Mouse (Mus musculus) retina, adult 2 months (tissue): Measurements from ENCODE around the gene Ak6.

Source experiments
- DNase-seq: peaks from one replicate; pipeline ENCODE4 v3.0.0-alpha.2; 2012; ENCODE audit warnings: low read depth, low spot score

Gene Ak6

DNA sequence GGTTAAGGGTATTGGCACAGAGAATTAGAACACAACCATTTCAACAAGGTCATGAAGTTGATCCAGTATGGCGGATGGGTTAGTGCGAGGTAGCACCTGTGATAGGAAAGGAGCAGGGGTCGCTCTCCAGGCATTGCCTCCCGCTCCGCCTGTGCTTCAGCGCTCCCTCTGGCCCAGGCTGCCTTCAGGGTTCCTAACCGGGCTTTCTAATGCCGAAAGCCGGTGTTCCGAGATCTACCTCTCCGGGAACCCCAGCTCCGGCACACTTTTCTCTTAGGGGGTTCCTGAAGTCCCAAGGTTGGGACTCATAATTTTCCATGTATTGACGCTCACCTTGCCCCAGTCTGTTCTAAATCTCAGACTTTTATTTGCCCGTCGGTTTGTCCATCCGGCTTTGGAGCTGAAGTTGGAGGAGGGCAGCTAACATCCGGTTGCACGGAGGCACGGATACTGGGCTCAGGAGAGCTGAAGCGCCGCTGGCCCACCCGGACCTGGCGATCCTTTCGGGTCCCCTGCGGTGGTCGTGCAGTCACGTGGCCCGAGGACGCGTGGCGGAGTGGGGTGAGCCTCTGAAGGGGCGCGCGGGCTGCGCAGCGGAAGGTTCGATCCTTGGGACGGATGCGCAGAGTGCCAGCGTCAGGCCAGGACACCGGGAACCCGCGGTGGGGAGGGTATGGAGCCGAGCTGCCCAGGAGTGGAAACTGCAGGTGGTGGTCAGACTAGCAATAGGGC lies 18.7 kb downstream of the Ak6 start, which contains the start of gene Ccdc125:
TSS of gene Ccdc125 (plus strand) at position 427 of the 732 bp plus-strand sequence.
- DNase-seq, result no peak

- DNase-seq, result no peak
Observed at GRCm38 (mm10) chr13:100670181-100670741, 19.5 kb downstream of the Ak6 start.

GRCm38 (mm10) chr13:100675936-100676635 lies 25.3 kb downstream of the Ak6 start:
- no peak for DNase-seq

- no peak for DNase-seq
Observed at GRCm38 (mm10) chr13:100681615-100682014, 30.8 kb downstream of the Ak6 start.

GRCm38 (mm10) chr13:100682837-100683236 lies 32.1 kb downstream of the Ak6 start:
- DNase-seq, result no peak

- DNase-seq, result no peak
Observed at GRCm38 (mm10) chr13:100684355-100684754, 33.6 kb downstream of the Ak6 start.

DNA sequence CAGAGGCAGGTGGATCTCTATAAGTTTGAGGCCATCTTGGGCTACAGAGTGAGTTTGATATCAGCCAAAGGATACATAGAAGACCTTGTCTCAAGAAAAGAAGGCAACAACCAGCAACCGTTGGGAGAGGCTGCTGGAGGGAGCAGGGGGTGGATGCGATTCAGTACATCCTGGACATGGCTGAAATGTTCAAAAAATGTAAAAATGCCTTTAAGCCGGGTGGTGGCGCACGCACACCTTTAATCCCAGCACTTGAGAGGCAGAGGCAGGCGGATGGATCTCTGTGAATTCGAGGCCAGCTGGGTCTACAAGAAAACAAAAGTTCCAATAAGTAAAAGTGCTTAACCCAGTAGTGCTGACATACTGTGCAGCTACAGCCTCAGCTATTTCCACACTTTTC lies 36.7 kb downstream of the Ak6 start:
- no peak for DNase-seq

DNA sequence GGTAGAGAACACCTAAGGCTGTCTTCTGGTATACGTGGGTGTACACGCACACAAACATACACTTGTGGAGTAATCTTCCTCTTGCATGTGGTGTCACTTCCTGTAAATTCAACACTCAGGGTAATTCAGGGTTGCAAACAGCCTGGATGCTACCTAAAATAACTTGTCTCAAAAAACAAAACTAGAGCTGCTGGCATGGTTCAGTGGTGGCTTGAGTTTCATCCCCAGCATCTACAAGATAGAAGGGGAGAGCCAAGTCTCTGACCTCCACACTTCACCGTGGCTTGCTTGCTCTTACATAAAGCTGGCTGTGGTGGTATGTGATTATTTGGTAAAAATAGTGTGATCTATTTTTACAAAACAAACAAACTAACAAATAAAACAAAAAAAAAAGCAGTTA lies 46.8 kb downstream of the Ak6 start:
- DNase-seq, result no peak

DNA sequence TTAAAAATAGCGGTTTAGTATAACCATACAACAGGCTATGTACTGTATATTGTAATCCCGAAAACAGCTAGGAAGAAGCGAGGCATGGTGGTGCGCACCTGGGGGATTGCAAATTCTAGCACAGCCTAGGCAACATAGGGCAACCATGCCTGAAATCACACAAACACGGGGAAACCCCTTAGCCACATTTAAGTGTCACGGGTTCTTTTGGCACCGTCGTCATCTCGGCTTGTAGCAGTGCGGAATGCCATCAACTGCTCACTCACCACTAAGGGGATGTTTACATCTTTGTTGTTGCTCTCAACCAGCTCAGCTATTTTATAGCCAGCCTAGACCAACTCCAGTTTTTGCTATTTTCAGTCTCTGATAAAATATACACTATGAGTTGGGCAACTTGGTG lies 48.1 kb downstream of the Ak6 start:
- no peak for DNase-seq

DNA sequence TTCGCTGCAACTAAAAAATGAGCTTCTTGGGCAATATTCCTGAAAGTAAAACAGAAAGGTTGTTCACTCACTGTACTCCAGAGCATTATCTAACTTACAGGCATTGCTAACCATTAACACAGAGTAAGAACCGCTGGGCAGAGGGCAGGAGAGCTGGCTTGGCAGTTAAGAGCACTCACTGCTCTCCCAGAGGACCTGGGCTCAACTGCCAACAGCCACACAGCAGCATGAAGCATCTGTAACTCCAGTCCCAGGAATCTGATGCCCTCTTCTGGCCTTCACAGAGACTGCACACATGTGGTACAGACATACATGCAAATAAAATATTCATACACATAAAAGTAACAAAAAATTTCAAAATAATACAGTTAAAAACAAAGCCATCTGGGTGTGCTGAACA lies 52.7 kb downstream of the Ak6 start:
- no peak for DNase-seq

DNA sequence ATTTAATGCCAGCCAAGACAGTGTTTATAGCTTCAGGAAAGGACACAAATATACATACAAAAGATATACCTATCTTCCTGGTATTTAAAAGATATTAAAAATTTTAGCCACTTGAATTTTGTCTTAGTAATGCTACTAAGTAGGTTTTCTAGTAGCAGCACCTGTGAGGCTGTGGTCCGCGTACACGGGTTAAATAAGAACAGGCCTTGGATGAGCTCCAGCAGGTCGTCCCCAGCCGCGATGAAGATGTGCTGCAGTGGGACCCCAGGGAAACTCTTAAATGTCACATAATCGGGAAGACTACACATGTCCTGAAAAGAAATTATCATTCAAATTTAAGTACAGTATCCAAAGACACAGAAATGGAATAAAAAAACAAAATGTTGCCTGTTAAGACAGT lies 55.4 kb downstream of the Ak6 start:
- DNase-seq, result no peak

GRCm38 (mm10) chr13:100715467-100715866 lies 64.7 kb downstream of the Ak6 start:
- DNase-seq, result no peak
